Mouse (Mus musculus): ENCODE results near the gene Cxcl12.
A peak's percentile ranks its signal among the peaks of the same experiment; 100 is the strongest.

GRCm38 (mm10) chr6:117173876-117174275 is 5.5 kb downstream of the Cxcl12 start:
- peak; percentile 43 for TF ChIP-seq CTCF (IDR thresholded peaks at IDR 0.05; ENCODE audit: low read depth, low read length)
- TF ChIP-seq POLR2A (IDR thresholded peaks at IDR 0.05; ENCODE audit: borderline replicate concordance, low read depth, low read length), result no peak
